In genomic region chr13:100026013-100026412, GRCm38 (mm10) we compare ENCODE assay signal across 19 mouse cellular contexts. TPM values are rescaled to one million over a fixed set of nuclear protein-coding genes. Genes with fewer than 3 reads are reported as not detected.
DNase-seq lines count a peak whose midpoint lies in the region; ATAC-seq and TF ChIP-seq lines count a peak whose summit lies in the region.
"Had no signal": no experiment of that assay in that cellular context is flagged by ENCODE, and none has a peak within 500 bp of the region (broad histone marks: within the 10 kb centered on the region; RNA-seq: fewer than 3 reads in every experiment).

No protein-coding gene starts in this region.

- no peak overlapping the region for H3K27ac ChIP-seq in liver, adult 2 months (replicated peaks; ENCODE audit: insufficient read depth, low read depth, low read length)
- H3K27ac ChIP-seq in liver, embryonic 11.5 days (ENCODE audit: low read depth, low read length) = no peak overlapping the region
- H3K27ac ChIP-seq in liver, postnatal 0 days (ENCODE audit: low read depth) = peak overlapping the region; percentile 39; the same call in 1 of the 2 replicates

- no peak overlapping the region for H3K9ac ChIP-seq in liver, adult 2 months (ENCODE audit: low read depth, low read length)
- H3K9ac ChIP-seq in liver, embryonic 11.5 days (ENCODE audit: low read depth, low read length) = no peak overlapping the region
- H3K9ac ChIP-seq in liver, postnatal 0 days (replicated peaks) = no peak overlapping the region

- no peak for TF ChIP-seq POLR2A in liver, adult 2 months (IDR thresholded peaks at IDR 0.05; ENCODE audit: extremely low read depth, insufficient read depth, low read length)

- no peaks in the 10 kb centered on the region for H3K27me3 ChIP-seq in liver, adult 2 months (ENCODE audit: control insufficient read depth, insufficient read depth, low read length)
- H3K27me3 ChIP-seq in liver, embryonic 11.5 days (replicated peaks; ENCODE audit: control insufficient read depth, insufficient read depth, low read length) = no peaks in the 10 kb centered on the region
- H3K27me3 ChIP-seq in liver, postnatal 0 days (ENCODE audit: insufficient read depth, low read length) = no peaks in the 10 kb centered on the region
- H3K27me3 ChIP-seq: CH12.LX, Patski had no signal

- peaks cover 10% of the 10 kb centered on the region for H3K4me1 ChIP-seq in liver, adult 2 months (ENCODE audit: control insufficient read depth, insufficient read depth, low read length)
- H3K4me1 ChIP-seq in liver, embryonic 11.5 days (replicated peaks; ENCODE audit: control insufficient read depth, insufficient read depth, low read length) = no peaks in the 10 kb centered on the region
- no peaks in the 10 kb centered on the region for H3K4me1 ChIP-seq in liver, postnatal 0 days (ENCODE audit: insufficient read depth)

- H3K4me3 ChIP-seq in liver, adult 2 months (ENCODE audit: insufficient read depth, low read depth, low read length) = no peak overlapping the region
- no peak overlapping the region for H3K4me3 ChIP-seq in liver, embryonic 11.5 days (ENCODE audit: low read depth, low read length)
- no peak overlapping the region for H3K4me3 ChIP-seq in liver, postnatal 0 days (ENCODE audit: low read depth, low read length)

- TF ChIP-seq CTCF in liver, adult 2 months (IDR thresholded peaks at IDR 0.05; ENCODE audit: low read depth, low read length) = no peak
- no peak for TF ChIP-seq CTCF in liver, postnatal 0 days (IDR thresholded peaks at IDR 0.05; ENCODE audit: low read depth)

- H3K36me3 ChIP-seq in liver, adult 2 months (ENCODE audit: control insufficient read depth, insufficient read depth, low read length) = peaks cover 45% of the 10 kb centered on the region
- peaks cover 36% of the 10 kb centered on the region for H3K36me3 ChIP-seq in liver, embryonic 11.5 days (ENCODE audit: control insufficient read depth, insufficient read depth, low read length)
- H3K36me3 ChIP-seq in liver, postnatal 0 days (replicated peaks; ENCODE audit: insufficient read depth, low read length) = peaks cover 63% of the 10 kb centered on the region

- 22% methylated on average over 6 of the region's 6 CpGs for WGBS in liver, adult 2 months
- WGBS in liver, embryonic 11.5 days = 84% methylated on average over 6 of the region's 6 CpGs
- WGBS in liver, postnatal 0 days (ENCODE audit: insufficient replicate concordance) = 79% methylated on average over 6 of the region's 6 CpGs

- no peak overlapping the region for H3K4me2 ChIP-seq in liver, embryonic 11.5 days
- no peak overlapping the region for H3K4me2 ChIP-seq in liver, postnatal 0 days (ENCODE audit: low read depth, low read length)

- no peak for ATAC-seq in liver, embryonic 11.5 days (replicated peaks; ENCODE audit: low FRiP score)
- ATAC-seq in liver, postnatal 0 days = peak; percentile 98
- ATAC-seq: activated CD4-positive, CD25-positive, alpha-beta regulatory T cell, adult 4 months; CD4-positive, CD25-positive, alpha-beta regulatory T cell, adult 4 months; Patski had no signal

- no peaks in the 10 kb centered on the region for H3K9me3 ChIP-seq in liver, embryonic 11.5 days (ENCODE audit: control insufficient read depth, low read length)
- H3K9me3 ChIP-seq in liver, postnatal 0 days (ENCODE audit: low read length) = no peaks in the 10 kb centered on the region
- H3K9me3 ChIP-seq: G1E had no signal

- peak; percentile 28; the same call in 1 of the 2 replicates for TF ChIP-seq EP300 in liver, postnatal 0 days (IDR thresholded peaks at IDR 0.05; ENCODE audit: low read depth)

- H3K79me2 ChIP-seq in liver, adult 2 months (ENCODE audit: control insufficient read depth, insufficient read depth, low read length) = peaks cover 4% of the 10 kb centered on the region; the same call in 1 of the 2 replicates

- peak; percentile 91 for DNase-seq in liver, adult 2 months (ENCODE audit: extremely low read depth, low read depth, low spot score)
- DNase-seq in liver, embryonic 11.5 days (ENCODE audit: low spot score) = no peak
- peak; percentile 27 for DNase-seq in liver, postnatal 0 days
- no peak for DNase-seq in liver
- DNase-seq: adrenal gland, adult 2 months; adrenal gland, adult 8-10 months; adrenal gland, postnatal 10 days; adrenal gland, postnatal 14 days; adrenal gland, postnatal 25 days; adrenal gland, postnatal 36 days; B cell, adult 2 months; cerebellum, adult 11 months; cerebellum, adult 11-12 months; cerebellum, adult 18-20 months had no signal

RNA-seq across cellular contexts. Expression of gene Mccc2, which starts 10.6 kb away (rescaled TPM):
- 84.3 and 107 TPM in 2 replicates for total RNA-seq in liver, adult 2 months (2014; rRNA removed)
- 45.1 and 48.2 TPM in 2 replicates for polyA plus RNA-seq in liver, adult 2 months (2012; rRNA removed)
- polyA plus RNA-seq in liver, embryonic 11.5 days (2014; fragmentation: Nextera tagmentation; extraction: Ambion mirVana) = 31.0 and 33.4 TPM in 2 replicates
- polyA plus RNA-seq in liver, postnatal 0 days (2015; fragmentation: Nextera tagmentation; extraction: Ambion mirVana) = 32.5 and 35.7 TPM in 2 replicates

Comparison
In these comparisons a context has a peak if more than half of its experiments do, and no peak if none do; other contexts are left out.
1. DNase-seq: peak in liver, adult 2 months (single experiment) and liver, postnatal 0 days (single experiment); none in liver, embryonic 11.5 days (single experiment) and liver (single experiment).